Mouse (Mus musculus) urinary bladder, adult 18-20 months (tissue): ENCODE results near the gene Rfx5.
A peak's percentile ranks its signal among the peaks of the same experiment; 100 is the strongest.
"Not testable (repeated sequence)": the region's sequence is repeated elsewhere in the genome, so short reads cannot be mapped to it uniquely, and the experiment has no call there.

ENCODE experiments used
- DNase-seq, 2 experiments: peaks; one replicate each; pipeline ENCODE4 v3.0.0; 2022; ENCODE audit warnings: low spot score in 2 of 2, mixed read lengths in 2 of 2

Gene Rfx5

GRCm38 (mm10) chr3:94935332-94935731, 18.5 kb upstream of the Rfx5 start:
- DNase-seq, result peak in 1 of 2 experiments; percentile 71

- DNase-seq, result not testable (repeated sequence)
Observed at GRCm38 (mm10) chr3:94936147-94936546, 17.7 kb upstream of the Rfx5 start.

- not testable (repeated sequence) for DNase-seq
Observed at GRCm38 (mm10) chr3:94937194-94937593, 16.7 kb upstream of the Rfx5 start.

- not testable (repeated sequence) for DNase-seq
Observed at GRCm38 (mm10) chr3:94940033-94940432, 13.8 kb upstream of the Rfx5 start.

- not testable (repeated sequence) for DNase-seq
Observed at GRCm38 (mm10) chr3:94942211-94942967, 11.5 kb upstream of the Rfx5 start.

- not testable (repeated sequence) for DNase-seq
Observed at GRCm38 (mm10) chr3:94943706-94944105, 10.2 kb upstream of the Rfx5 start.

GRCm38 (mm10) chr3:94948066-94948614, 5.7 kb upstream of the Rfx5 start:
- no peak for DNase-seq

GRCm38 (mm10) chr3:94949645-94950044, 4.2 kb upstream of the Rfx5 start:
- no peak for DNase-seq

- no peak for DNase-seq
Observed at GRCm38 (mm10) chr3:94952806-94953205, 1.1 kb upstream of the Rfx5 start.

- DNase-seq, result no peak
Observed at GRCm38 (mm10) chr3:94953384-94953763, 501 bp upstream of the Rfx5 start.

- no peak for DNase-seq
Observed at GRCm38 (mm10) chr3:94958295-94958694, 4.4 kb downstream of the Rfx5 start.

- DNase-seq, result no peak
Observed at GRCm38 (mm10) chr3:94959871-94960270, 6.0 kb downstream of the Rfx5 start.

GRCm38 (mm10) chr3:94960322-94960721, 6.4 kb downstream of the Rfx5 start:
- DNase-seq, result no peak

GRCm38 (mm10) chr3:94964989-94965388, 11.1 kb downstream of the Rfx5 start:
- DNase-seq, result no peak

GRCm38 (mm10) chr3:94965878-94966277, 12.0 kb downstream of the Rfx5 start:
- no peak for DNase-seq

GRCm38 (mm10) chr3:94972552-94972951, 18.7 kb downstream of the Rfx5 start:
- no peak for DNase-seq

- no peak for DNase-seq
Observed at GRCm38 (mm10) chr3:94973620-94974019, 19.7 kb downstream of the Rfx5 start.

GRCm38 (mm10) chr3:94974026-94974527, 20.2 kb downstream of the Rfx5 start:
- no peak for DNase-seq

- DNase-seq, result peak; percentile 78 to 88
Observed at GRCm38 (mm10) chr3:94974528-94975422, 20.9 kb downstream of the Rfx5 start, which contains the start of gene Pi4kb. Gene Pi4kb (plus strand): TSS chr3:94974731.

GRCm38 (mm10) chr3:94984312-94984711, 30.4 kb downstream of the Rfx5 start:
- no peak for DNase-seq

- DNase-seq, result no peak
Observed at GRCm38 (mm10) chr3:94985513-94985912, 31.6 kb downstream of the Rfx5 start.

GRCm38 (mm10) chr3:94987578-94987977, 33.7 kb downstream of the Rfx5 start:
- DNase-seq, result peak in 1 of 2 experiments; percentile 79
